Mouse (Mus musculus): ENCODE results near the gene Rtcb.

Gene Rtcb

GRCm38 (mm10) chr10:85948483-85949196 lies 9.0 kb downstream of the Rtcb start:
- in situ Hi-C loops (cut with MboI), result no loop called here

GRCm38 (mm10) chr10:85936280-85936965 lies 21.2 kb downstream of the Rtcb start:
- in situ Hi-C loops (cut with MboI), result no loop called here

- in situ Hi-C loops (cut with MboI), result no loop called here
Observed at GRCm38 (mm10) chr10:85929962-85930361, 27.7 kb downstream of the Rtcb start.

- in situ Hi-C loops (cut with MboI), result no loop called here
Observed at GRCm38 (mm10) chr10:85929208-85929591, 28.4 kb downstream of the Rtcb start.

GRCm38 (mm10) chr10:85928499-85929207 lies 29.0 kb downstream of the Rtcb start:
- in situ Hi-C loops (cut with MboI), result no loop called here

GRCm38 (mm10) chr10:85927676-85928445 lies 29.8 kb downstream of the Rtcb start, which contains the start of gene Ascl4:
TSS of gene Ascl4 (plus strand) at chr10:85927681.
- in situ Hi-C loops (cut with MboI), result no loop called here

- in situ Hi-C loops (cut with MboI), result no loop called here
Observed at GRCm38 (mm10) chr10:85916498-85917309, 40.9 kb downstream of the Rtcb start, which contains the start of gene Prdm4. TSS of gene Prdm4 (minus strand) at chr10:85917142.
